Mouse (Mus musculus) hindbrain, embryonic 14.5 days (tissue): ENCODE data around the gene Nme4. TPM values are rescaled to one million over a fixed set of nuclear protein-coding genes. Genes with fewer than 3 reads are reported as not detected.

Source experiments
- ATAC-seq: fragments of 200-750 bp; cut with Nextera tagmentation; 2 replicates; pipeline ENCODE4 v1.8.0; 2017; ENCODE audit warnings: moderate number of reproducible peaks, mild to moderate bottlenecking, moderate TSS enrichment, moderate library complexity; ENCODE audit not compliant: low FRiP score
- DNase-seq: peaks from one replicate; pipeline ENCODE4 v3.0.0-alpha.2; 2015; ENCODE audit warnings: low spot score
- H3K27ac ChIP-seq: fragments of 300-500 bp; sonication (generic); 2 replicates; pipeline ENCODE4 v1.5.1; 2014; ENCODE audit warnings: mild to moderate bottlenecking, moderate library complexity
- H3K27me3 ChIP-seq: fragments of 300-500 bp; sonication (generic); 2 replicates; pipeline ENCODE4 v1.6.1; 2014; ENCODE audit warnings: mild to moderate bottlenecking, low read length, mixed read lengths; ENCODE audit not compliant: control insufficient read depth, insufficient read depth
- H3K36me3 ChIP-seq: fragments of 300-500 bp; sonication (generic); replicated peaks from 2 replicates; pipeline ENCODE4 v1.6.1; 2014; ENCODE audit not compliant: control insufficient read depth, insufficient read depth
- H3K4me1 ChIP-seq: fragments of 300-500 bp; sonication (generic); replicated peaks from 2 replicates; pipeline ENCODE4 v1.6.1; 2014; ENCODE audit warnings: antibody characterized with exemption, low read length, mixed read lengths; ENCODE audit not compliant: control insufficient read depth, insufficient read depth
- H3K4me2 ChIP-seq: fragments of 300-500 bp; sonication (generic); replicated peaks from 2 replicates; pipeline ENCODE4 v1.6.1; 2014; ENCODE audit warnings: mild to moderate bottlenecking, moderate library complexity
- H3K4me3 ChIP-seq: fragments of 300-500 bp; sonication (generic); replicated peaks from 2 replicates; pipeline ENCODE4 v1.5.1; 2014; ENCODE audit warnings: mild to moderate bottlenecking, low read length
- H3K9ac ChIP-seq: fragments of 300-500 bp; sonication (generic); 2 replicates; pipeline ENCODE4 v1.6.1; 2014
- H3K9me3 ChIP-seq: fragments of 300-500 bp; sonication (generic); 2 replicates; pipeline ENCODE4 v1.6.1; 2016; ENCODE audit warnings: low read length; ENCODE audit not compliant: control insufficient read depth
- WGBS: fragments of 180-500 bp; shearing (Covaris S2); extraction: QIAGEN DNeasy Blood & Tissue Kit; methylation state at CpG from one replicate; pipeline ENCODE4 v1.1.7; 2014; 5-methylcytosine and 5-hydroxymethylcytosine counted together
- polyA plus RNA-seq: library from polyadenylated mRNA; unstranded; fragments of >200 nt; fragmentation: Nextera tagmentation; extraction: Ambion mirVana; gene quantifications from 2 replicates; pipeline ENCODE4 v1.2.1, GENCODE M21; 2014

Gene Nme4
- polyA plus RNA-seq, 1 experiment from 2014 or later, result 17.5 TPM

DNA sequence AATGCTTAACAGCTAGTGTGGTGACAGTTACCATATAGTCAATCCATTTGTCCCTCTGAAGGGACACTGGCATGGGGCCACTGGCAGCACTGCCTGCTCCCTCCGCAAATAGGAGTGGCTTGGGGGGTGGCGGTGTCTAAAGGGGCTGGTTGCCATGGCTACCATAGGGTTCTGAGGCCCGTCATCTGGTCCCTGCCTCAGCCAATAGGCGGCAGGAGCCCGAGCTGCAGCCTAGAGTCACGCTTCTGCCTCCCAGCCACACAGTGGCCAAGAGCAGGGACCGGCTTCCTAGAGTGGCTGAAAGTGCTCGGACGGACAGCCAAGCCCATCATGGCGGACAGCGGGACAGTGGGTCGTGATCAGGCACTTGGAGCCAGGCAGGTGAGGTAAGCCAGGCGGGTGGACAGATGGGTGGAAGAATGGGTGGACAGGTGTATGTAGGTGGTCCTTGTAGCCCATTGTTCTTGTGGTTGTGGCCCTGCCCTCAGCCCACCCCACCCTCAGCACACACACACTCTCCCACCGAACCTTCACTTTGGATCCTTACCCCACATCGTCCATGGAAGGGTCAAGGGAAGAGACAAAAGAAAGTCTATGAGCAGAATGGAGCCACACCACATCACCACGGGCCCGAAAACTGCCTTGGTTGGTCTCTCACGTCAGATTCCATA is 35.8 kb upstream of the Nme4 start:
- 67% methylated on average over 18 of the region's 18 CpGs for WGBS
- Histone ChIP-seq H3K4me3 (peak overlapping the region; percentile 16; the same call in 1 of the 2 replicates), H3K4me2 (no peak overlapping the region; the same call in 1 of the 2 replicates), H3K27me3 (no peaks in the 10 kb centered on the region), H3K9ac (no peak overlapping the region), H3K36me3 (peaks cover 40% of the 10 kb centered on the region), H3K27ac (0 out of 2 replicates have a peak overlapping the region, but pooled peaks have one; percentile 14), H3K4me1 (no peaks in the 10 kb centered on the region), H3K9me3 (no peaks in the 10 kb centered on the region)
- ATAC-seq (no peak), DNase-seq (no peak)

DNA sequence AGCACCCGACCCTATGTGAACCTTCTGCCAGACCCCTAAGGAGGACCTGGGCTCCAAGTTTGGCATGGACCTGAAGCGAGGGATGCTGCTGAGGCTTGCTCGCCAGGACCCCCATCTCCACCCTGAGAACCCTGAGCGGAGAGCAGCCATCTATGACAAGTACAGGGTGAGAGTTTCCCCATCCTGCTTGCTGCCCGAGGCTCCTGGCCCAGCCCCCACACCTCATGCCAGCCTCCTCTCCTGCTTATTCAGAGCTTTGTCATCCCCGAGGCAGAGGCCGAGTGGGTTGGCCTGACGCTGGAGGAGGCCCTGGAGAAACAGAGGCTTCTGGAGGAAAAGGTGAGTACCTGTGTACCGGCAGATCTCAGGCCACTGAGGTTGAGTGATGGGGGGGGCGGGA is 29.8 kb upstream of the Nme4 start:
- no peak overlapping the region for H3K27ac ChIP-seq
- H3K9ac ChIP-seq, result no peak overlapping the region
- H3K27me3 ChIP-seq, result no peaks in the 10 kb centered on the region
- H3K4me2 ChIP-seq, result no peak overlapping the region
- peaks cover 10% of the 10 kb centered on the region for H3K4me1 ChIP-seq
- WGBS, result 94% methylated on average over 10 of the region's 10 CpGs
- no peaks in the 10 kb centered on the region for H3K9me3 ChIP-seq
- DNase-seq (no peak), ATAC-seq (no peak)
- peaks cover 51% of the 10 kb centered on the region for H3K36me3 ChIP-seq
- no peak overlapping the region for H3K4me3 ChIP-seq

DNA sequence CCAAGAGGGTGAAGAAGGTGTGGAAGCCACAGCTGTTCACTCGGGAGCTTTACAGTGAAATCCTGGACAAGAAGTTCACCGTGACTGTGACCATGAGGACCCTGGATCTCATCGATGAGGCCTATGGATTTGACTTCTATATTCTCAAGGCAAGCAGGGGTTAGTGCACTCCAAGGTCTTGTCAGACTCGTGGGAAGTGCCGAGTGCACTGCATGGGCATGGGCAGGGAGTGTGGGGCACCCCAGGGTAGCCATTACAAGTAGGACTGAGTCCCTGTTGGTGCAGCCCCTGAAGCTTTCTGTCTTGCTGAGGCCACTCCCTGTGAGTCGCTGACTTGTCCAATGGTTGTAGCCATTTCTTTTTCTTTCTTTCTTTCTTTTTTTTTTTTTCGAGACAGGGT is 29.2 kb upstream of the Nme4 start:
- H3K4me2 ChIP-seq, result peak overlapping the region; percentile 65
- 88% methylated on average over 7 of the region's 7 CpGs for WGBS
- H3K4me3 ChIP-seq, result peak overlapping the region; percentile 86
- H3K27ac ChIP-seq, result no peak overlapping the region
- peaks cover 44% of the 10 kb centered on the region for H3K36me3 ChIP-seq
- H3K4me1 ChIP-seq, result peaks cover 12% of the 10 kb centered on the region
- ATAC-seq (no peak), DNase-seq (no peak)
- no peaks in the 10 kb centered on the region for H3K9me3 ChIP-seq
- peak overlapping the region; percentile 82; the same call in 1 of the 2 replicates for H3K9ac ChIP-seq
- H3K27me3 ChIP-seq, result no peaks in the 10 kb centered on the region

DNA sequence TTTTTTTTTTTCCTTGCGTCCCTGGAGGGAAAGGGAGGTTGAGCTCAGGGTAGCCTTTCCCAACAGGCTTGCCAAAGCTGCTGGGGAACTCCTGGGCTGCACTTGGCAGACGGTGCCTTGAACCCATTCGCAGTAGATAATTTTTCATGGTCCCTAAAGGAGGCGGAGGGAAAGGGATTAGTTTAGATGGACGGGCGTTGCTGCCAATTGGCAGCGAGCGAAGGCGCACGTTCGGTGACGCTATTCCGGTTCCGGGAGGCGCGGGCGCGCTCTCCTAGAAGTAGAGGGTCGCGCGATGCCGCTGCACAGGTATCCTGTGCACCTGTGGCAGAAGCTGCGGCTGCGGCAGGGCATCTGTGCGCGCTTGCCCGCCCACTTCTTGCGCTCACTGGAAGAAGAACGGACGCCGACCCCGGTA is 27.9 kb upstream of the Nme4 start, which contains the start of gene Mrpl28:
Gene Mrpl28 (plus strand): TSS at position 234 of the 418 bp plus-strand sequence.
- peak; percentile 89 for ATAC-seq
- peak within 1 kb of the TSS; percentile 82 for H3K9ac ChIP-seq
- WGBS, result under 1% methylated on average over 32 of the region's 32 CpGs
- H3K27ac ChIP-seq, result 0 out of 2 replicates have a peak within 1 kb of the TSS, but pooled peaks have one; percentile 15
- no peaks in the 10 kb centered on the region for H3K27me3 ChIP-seq
- H3K36me3 ChIP-seq, result peaks cover 32% of the 10 kb centered on the region
- H3K9me3 ChIP-seq, result no peaks in the 10 kb centered on the region
- peaks cover 12% of the 10 kb centered on the region for H3K4me1 ChIP-seq
- peak within 1 kb of the TSS; percentile 65 for H3K4me2 ChIP-seq
- H3K4me3 ChIP-seq, result peak within 1 kb of the TSS; percentile 86
- DNase-seq, result peak; percentile 99

DNA sequence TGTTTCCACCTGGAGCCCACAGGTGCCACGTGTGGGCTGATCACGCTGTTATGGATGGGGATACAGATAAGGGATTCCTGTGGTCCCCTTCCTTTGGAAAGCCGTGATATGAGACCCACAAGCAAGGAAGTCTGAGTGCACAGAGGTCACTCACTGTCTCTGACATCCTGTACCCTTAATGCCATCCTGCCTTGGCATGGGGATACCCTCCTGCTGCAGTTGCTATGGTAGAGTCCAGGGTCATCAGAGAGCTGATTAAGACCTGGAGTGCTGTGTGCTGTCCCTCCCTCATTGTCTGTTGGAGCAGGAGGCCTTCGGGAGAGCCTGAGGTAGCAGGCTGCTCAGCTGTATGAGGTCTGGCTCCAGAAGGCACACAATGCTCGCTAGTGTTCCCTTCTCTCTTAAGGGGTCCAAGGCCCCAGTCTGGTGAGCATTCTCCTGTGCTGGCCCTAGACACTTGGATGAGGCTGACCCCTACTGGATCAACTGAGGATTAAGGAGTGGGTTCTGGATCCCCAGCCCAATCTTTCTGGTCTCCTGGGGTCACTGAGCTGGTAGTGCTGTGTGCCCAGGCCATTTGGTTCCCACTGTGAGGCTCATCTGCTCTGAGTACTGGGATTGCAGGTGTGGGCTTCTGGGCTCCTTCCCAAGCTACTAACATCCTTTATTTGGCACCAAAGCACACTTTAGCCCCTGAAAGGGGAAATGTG is 27.2 kb upstream of the Nme4 start:
- no peaks in the 10 kb centered on the region; the same call in 1 of the 2 replicates for H3K27me3 ChIP-seq
- H3K9ac ChIP-seq, result no peak overlapping the region
- H3K9me3 ChIP-seq, result no peaks in the 10 kb centered on the region
- no peak overlapping the region for H3K4me3 ChIP-seq
- ATAC-seq (no peak), DNase-seq (no peak)
- 55% methylated on average over 5 of the region's 5 CpGs for WGBS
- no peak overlapping the region for H3K27ac ChIP-seq
- H3K36me3 ChIP-seq, result peaks cover 25% of the 10 kb centered on the region
- no peak overlapping the region for H3K4me2 ChIP-seq
- H3K4me1 ChIP-seq, result peaks cover 12% of the 10 kb centered on the region

DNA sequence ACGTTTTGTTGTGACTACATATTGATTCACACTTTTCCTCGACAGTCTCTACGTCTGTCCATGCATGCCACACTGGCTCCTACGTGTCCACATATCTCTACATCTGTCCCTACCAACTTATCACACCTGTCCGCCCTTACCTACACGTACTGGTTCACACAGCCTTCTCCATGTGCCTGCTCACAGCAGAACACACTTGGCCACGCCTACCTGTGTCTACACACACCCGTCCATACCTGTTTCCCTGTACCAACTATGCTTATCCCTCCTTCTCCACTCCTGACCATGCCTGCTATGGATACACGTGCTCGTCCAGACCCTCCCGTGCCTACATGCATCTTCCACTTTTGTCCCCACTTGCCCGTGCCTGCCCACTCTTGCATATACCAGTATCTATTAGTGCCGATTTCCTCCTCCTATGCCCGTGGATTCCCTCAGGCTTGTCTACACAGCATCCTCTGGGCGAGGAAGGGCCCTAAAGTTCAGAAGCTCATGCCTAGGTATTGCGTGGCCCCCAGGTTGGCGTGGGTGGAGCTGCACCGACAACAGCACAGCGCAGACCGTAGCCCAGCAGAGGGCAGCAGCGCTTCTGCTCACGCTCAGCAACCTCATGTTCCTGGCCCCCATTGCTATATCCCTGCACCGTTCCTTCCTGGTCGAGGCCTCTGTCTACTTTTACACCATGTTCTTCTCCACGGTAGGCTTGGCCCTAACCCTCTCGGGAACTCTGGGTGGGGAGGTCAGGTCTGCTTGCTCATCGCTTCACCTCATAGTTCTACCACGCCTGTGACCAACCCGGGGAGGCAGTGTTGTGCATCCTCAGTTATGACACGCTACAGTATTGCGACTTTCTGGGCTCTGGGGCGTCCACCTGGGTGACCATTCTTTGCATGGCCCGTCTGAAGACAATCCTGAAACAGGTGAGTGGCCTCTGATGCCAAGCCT is 24.6 kb upstream of the Nme4 start:
- Histone ChIP-seq H3K4me1 (peaks cover 12% of the 10 kb centered on the region), H3K36me3 (no peaks in the 10 kb centered on the region), H3K9me3 (no peaks in the 10 kb centered on the region), H3K4me2 (no peak overlapping the region), H3K27me3 (peaks cover 23% of the 10 kb centered on the region), H3K27ac (no peak overlapping the region), H3K9ac (no peak overlapping the region), H3K4me3 (no peak overlapping the region)
- ATAC-seq, result peak; percentile 9; the same call in 1 of the 2 replicates
- peak; percentile 69 for DNase-seq
- 53% methylated on average over 33 of the region's 33 CpGs for WGBS

DNA sequence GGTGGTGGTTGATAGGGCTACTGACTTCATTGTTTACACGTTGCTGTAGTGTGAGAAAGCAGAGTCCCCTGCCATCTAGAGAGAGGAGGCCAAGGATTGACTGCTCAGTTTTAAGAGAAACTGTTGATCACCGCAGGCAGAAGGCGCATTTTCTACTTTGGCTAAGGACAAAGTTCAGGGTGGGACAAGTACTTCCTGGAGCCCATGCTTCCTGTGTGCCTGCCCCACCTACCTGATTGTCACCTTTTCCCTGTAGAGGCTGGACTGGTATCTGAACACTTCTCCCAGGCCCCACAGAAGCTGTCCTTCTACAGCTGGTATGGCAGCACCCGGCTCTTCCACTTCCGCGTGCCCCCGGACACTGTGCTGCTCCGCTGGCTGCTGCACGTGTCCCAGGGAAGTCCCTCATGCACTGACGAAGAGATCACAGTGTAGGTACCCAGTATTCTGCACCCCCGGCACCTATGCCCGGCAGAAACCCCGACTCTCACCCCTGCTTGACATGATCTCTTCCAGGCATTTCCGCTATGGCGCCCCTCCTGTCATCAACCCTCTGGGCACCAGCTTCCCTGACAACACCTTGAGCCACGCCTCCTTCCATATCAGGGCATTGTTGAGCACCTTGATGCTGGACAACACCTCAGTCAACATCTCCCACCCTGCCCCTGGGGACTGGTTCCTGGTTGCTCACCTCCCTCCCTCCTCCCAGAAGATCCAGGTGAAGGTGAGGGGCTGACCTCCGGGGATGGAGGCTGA is 21.3 kb upstream of the Nme4 start:
- ATAC-seq, result no peak
- no peaks in the 10 kb centered on the region for H3K36me3 ChIP-seq
- H3K4me1 ChIP-seq, result peaks cover 9% of the 10 kb centered on the region; the same call in 1 of the 2 replicates
- H3K27ac ChIP-seq, result no peak overlapping the region
- no peak overlapping the region for H3K9ac ChIP-seq
- no peak for DNase-seq
- H3K27me3 ChIP-seq, result peaks cover 42% of the 10 kb centered on the region
- no peaks in the 10 kb centered on the region for H3K9me3 ChIP-seq
- H3K4me2 ChIP-seq, result no peak overlapping the region
- H3K4me3 ChIP-seq, result no peak overlapping the region
- WGBS, result 89% methylated on average over 17 of the region's 17 CpGs

DNA sequence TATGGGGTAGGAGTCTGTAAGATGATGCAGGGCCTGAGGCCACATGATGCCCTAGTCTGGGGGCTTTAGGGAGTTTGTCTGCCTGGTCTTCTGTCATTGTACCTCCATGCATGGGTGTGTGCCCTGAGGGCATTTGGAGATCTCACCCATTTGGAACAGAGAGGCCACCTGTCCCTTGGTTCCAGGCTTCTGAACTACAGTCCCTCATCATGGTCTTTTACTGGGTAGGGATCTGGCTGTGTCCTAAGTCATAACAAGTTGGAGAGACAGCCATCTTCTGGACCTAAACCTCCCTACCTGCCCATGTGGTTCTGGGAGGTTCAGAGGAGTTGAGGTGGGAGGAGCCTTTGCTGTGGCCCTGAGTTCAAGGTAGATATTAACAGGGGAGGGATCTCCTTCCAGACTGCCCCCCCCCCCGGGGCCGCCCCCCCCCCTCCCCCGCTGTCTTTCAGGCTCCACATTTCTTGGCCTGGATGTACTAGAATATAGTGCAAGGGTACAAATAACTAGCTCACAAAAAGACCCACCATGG is 20.6 kb upstream of the Nme4 start:
- H3K4me2 ChIP-seq, result no peak overlapping the region
- no peak overlapping the region for H3K9ac ChIP-seq
- no peak overlapping the region for H3K27ac ChIP-seq
- no peaks in the 10 kb centered on the region for H3K36me3 ChIP-seq
- H3K27me3 ChIP-seq, result peaks cover 48% of the 10 kb centered on the region
- WGBS, result 83% methylated on average over 2 of the region's 3 CpGs
- H3K4me1 ChIP-seq, result peaks cover 9% of the 10 kb centered on the region; the same call in 1 of the 2 replicates
- no peak for DNase-seq
- no peak for ATAC-seq
- no peak overlapping the region for H3K4me3 ChIP-seq
- no peaks in the 10 kb centered on the region for H3K9me3 ChIP-seq
